Mouse (Mus musculus) embryonic facial prominence, embryonic 13.5 days (tissue): ENCODE data around the gene Nt5dc2. TPM values are rescaled to one million over a fixed set of nuclear protein-coding genes. Genes with fewer than 3 reads are reported as not detected.
A peak's percentile ranks its signal among the peaks of the same experiment; 100 is the strongest.

Experiments used
- ATAC-seq: fragments of 200-750 bp; cut with Nextera tagmentation; 2 replicates; pipeline ENCODE4 v1.8.0; 2017; ENCODE audit warnings: low read depth; ENCODE audit not compliant: insufficient number of reproducible peaks, insufficient read depth, low FRiP score, low TSS enrichment
- H3K27ac ChIP-seq: fragments of 300-500 bp; sonication (generic); 2 replicates; pipeline ENCODE4 v1.5.1; 2015; ENCODE audit warnings: moderate library complexity, mild to moderate bottlenecking, inconsistent platforms
- H3K27me3 ChIP-seq: fragments of 300-500 bp; sonication (generic); 2 replicates; pipeline ENCODE4 v1.6.1; 2015; ENCODE audit warnings: mild to moderate bottlenecking, inconsistent platforms
- H3K36me3 ChIP-seq: fragments of 300-500 bp; sonication (generic); 2 replicates; pipeline ENCODE4 v1.6.1; 2015; ENCODE audit warnings: mild to moderate bottlenecking, inconsistent platforms
- H3K4me1 ChIP-seq: fragments of 300-500 bp; sonication (generic); 2 replicates; pipeline ENCODE4 v1.6.1; 2015; ENCODE audit warnings: inconsistent platforms
- H3K4me2 ChIP-seq: fragments of 300-500 bp; sonication (generic); 2 replicates; pipeline ENCODE4 v1.6.1; 2015; ENCODE audit warnings: moderate library complexity, mild to moderate bottlenecking, inconsistent platforms
- H3K4me3 ChIP-seq: fragments of 300-500 bp; sonication (generic); 2 replicates; pipeline ENCODE4 v1.5.1; 2015; ENCODE audit warnings: mild to moderate bottlenecking, inconsistent platforms
- H3K9ac ChIP-seq: fragments of 300-500 bp; sonication (generic); 2 replicates; pipeline ENCODE4 v1.6.1; 2015; ENCODE audit warnings: mild to moderate bottlenecking, inconsistent platforms
- H3K9me3 ChIP-seq: fragments of 300-500 bp; sonication (generic); 2 replicates; pipeline ENCODE4 v1.6.1; 2016; ENCODE audit warnings: inconsistent platforms
- WGBS: fragments of 180-500 bp; shearing (Covaris S2); methylation state at CpG from one replicate; pipeline ENCODE4 v1.1.7; 2015; ENCODE audit warnings: mixed read lengths; 5-methylcytosine and 5-hydroxymethylcytosine counted together
- polyA plus RNA-seq: library from polyadenylated mRNA; unstranded; fragments of >200 nt; fragmentation: Nextera tagmentation; extraction: Ambion mirVana; gene quantifications from 2 replicates; pipeline ENCODE4 v1.2.1, GENCODE M21; 2015

Nt5dc2 gene
- 298 and 330 TPM in 2 replicates for polyA plus RNA-seq

- Histone ChIP-seq H3K4me1 (peaks cover 64% of the 10 kb centered on the region), H3K4me3 (peak within 1 kb of the TSS; percentile 96), H3K27ac (peak within 1 kb of the TSS; percentile 89), H3K36me3 (peaks cover 15% of the 10 kb centered on the region), H3K27me3 (no peaks in the 10 kb centered on the region), H3K9me3 (no peaks in the 10 kb centered on the region), H3K4me2 (peak within 1 kb of the TSS; percentile 84), H3K9ac (peak within 1 kb of the TSS; percentile 94)
- ATAC-seq: peak; percentile 72
- WGBS: 4% methylated on average over 53 of the region's 63 CpGs
Measured at GRCm38 (mm10) chr14:31130236-31131220, at the start of gene Nt5dc2. TSS of gene Nt5dc2 (plus strand) at chr14:31131053.

GRCm38 (mm10) chr14:31081147-31081546 lies 49.7 kb upstream of the Nt5dc2 start:
- Histone ChIP-seq H3K9ac (no peak overlapping the region), H3K4me3 (no peak overlapping the region), H3K27ac (no peak overlapping the region), H3K9me3 (no peaks in the 10 kb centered on the region), H3K36me3 (peaks cover 64% of the 10 kb centered on the region), H3K4me2 (no peak overlapping the region), H3K27me3 (no peaks in the 10 kb centered on the region), H3K4me1 (no peaks in the 10 kb centered on the region)
- ATAC-seq: no peak

GRCm38 (mm10) chr14:31087433-31087832 lies 43.4 kb upstream of the Nt5dc2 start:
- no peaks in the 10 kb centered on the region for H3K27me3 ChIP-seq
- H3K36me3 ChIP-seq: peaks cover 81% of the 10 kb centered on the region
- no peak for ATAC-seq
- 80% methylated on average over 6 of the region's 6 CpGs for WGBS
- H3K9ac ChIP-seq: no peak overlapping the region
- H3K4me2 ChIP-seq: no peak overlapping the region
- no peak overlapping the region for H3K4me3 ChIP-seq
- no peaks in the 10 kb centered on the region for H3K4me1 ChIP-seq
- H3K27ac ChIP-seq: no peak overlapping the region
- no peaks in the 10 kb centered on the region for H3K9me3 ChIP-seq

GRCm38 (mm10) chr14:31088515-31088914 lies 42.3 kb upstream of the Nt5dc2 start:
- Histone ChIP-seq H3K27ac (no peak overlapping the region), H3K36me3 (peaks cover 81% of the 10 kb centered on the region), H3K9ac (no peak overlapping the region), H3K4me1 (no peaks in the 10 kb centered on the region), H3K27me3 (no peaks in the 10 kb centered on the region), H3K9me3 (no peaks in the 10 kb centered on the region), H3K4me3 (no peak overlapping the region), H3K4me2 (no peak overlapping the region)
- 97% methylated on average over 2 of the region's 2 CpGs for WGBS
- ATAC-seq: no peak

- H3K36me3 ChIP-seq: peaks cover 90% of the 10 kb centered on the region
- WGBS: 93% methylated on average over 1 of the region's 1 CpGs
- ATAC-seq: no peak
Measured at GRCm38 (mm10) chr14:31089918-31090317, 40.9 kb upstream of the Nt5dc2 start.

GRCm38 (mm10) chr14:31105156-31105555 lies 25.7 kb upstream of the Nt5dc2 start:
- no peaks in the 10 kb centered on the region for H3K9me3 ChIP-seq

More at GRCm38 (mm10) chr14:31089918-31090317, 40.9 kb upstream of the Nt5dc2 start:
- Histone ChIP-seq H3K27ac (no peak overlapping the region), H3K27me3 (no peaks in the 10 kb centered on the region), H3K9ac (no peak overlapping the region), H3K9me3 (no peaks in the 10 kb centered on the region), H3K4me3 (no peak overlapping the region), H3K4me2 (no peak overlapping the region), H3K4me1 (no peaks in the 10 kb centered on the region)

GRCm38 (mm10) chr14:31110613-31111012 lies 20.2 kb upstream of the Nt5dc2 start:
- 84% methylated on average over 3 of the region's 3 CpGs for WGBS
- Histone ChIP-seq H3K36me3 (peaks cover 82% of the 10 kb centered on the region), H3K27me3 (no peaks in the 10 kb centered on the region), H3K4me3 (no peak overlapping the region), H3K4me2 (no peak overlapping the region), H3K27ac (no peak overlapping the region), H3K9ac (no peak overlapping the region), H3K9me3 (no peaks in the 10 kb centered on the region), H3K4me1 (no peaks in the 10 kb centered on the region)
- no peak for ATAC-seq

More at GRCm38 (mm10) chr14:31105156-31105555, 25.7 kb upstream of the Nt5dc2 start:
- H3K9ac ChIP-seq: no peak overlapping the region
- no peaks in the 10 kb centered on the region for H3K4me1 ChIP-seq
- no peak overlapping the region for H3K27ac ChIP-seq
- no peak for ATAC-seq
- H3K27me3 ChIP-seq: no peaks in the 10 kb centered on the region
- no peak overlapping the region for H3K4me3 ChIP-seq
- WGBS: 77% methylated on average over 2 of the region's 2 CpGs
- H3K4me2 ChIP-seq: no peak overlapping the region
- H3K36me3 ChIP-seq: peaks cover 72% of the 10 kb centered on the region

GRCm38 (mm10) chr14:31112187-31112586 lies 18.7 kb upstream of the Nt5dc2 start:
- Histone ChIP-seq H3K36me3 (peaks cover 82% of the 10 kb centered on the region), H3K9me3 (no peaks in the 10 kb centered on the region), H3K9ac (no peak overlapping the region), H3K27ac (no peak overlapping the region), H3K4me1 (no peaks in the 10 kb centered on the region), H3K4me2 (no peak overlapping the region), H3K4me3 (no peak overlapping the region), H3K27me3 (no peaks in the 10 kb centered on the region)
- 88% methylated on average over 5 of the region's 5 CpGs for WGBS
- ATAC-seq: no peak

- no peak for ATAC-seq
- H3K27ac ChIP-seq: no peak overlapping the region
- H3K9ac ChIP-seq: no peak overlapping the region
- H3K9me3 ChIP-seq: no peaks in the 10 kb centered on the region
- 78% methylated on average over 3 of the region's 3 CpGs for whole genome bisulfite sequencing
- no peaks in the 10 kb centered on the region for H3K4me1 ChIP-seq
- H3K4me3 ChIP-seq: no peak overlapping the region
- no peak overlapping the region for H3K4me2 ChIP-seq
- H3K36me3 ChIP-seq: peaks cover 80% of the 10 kb centered on the region
- no peaks in the 10 kb centered on the region for H3K27me3 ChIP-seq
Measured at GRCm38 (mm10) chr14:31114011-31114410, 16.8 kb upstream of the Nt5dc2 start.

GRCm38 (mm10) chr14:31115522-31115921 lies 15.3 kb upstream of the Nt5dc2 start:
- Histone ChIP-seq H3K27ac (no peak overlapping the region), H3K9ac (no peak overlapping the region), H3K9me3 (no peaks in the 10 kb centered on the region), H3K36me3 (peaks cover 75% of the 10 kb centered on the region), H3K27me3 (no peaks in the 10 kb centered on the region), H3K4me2 (no peak overlapping the region), H3K4me1 (no peaks in the 10 kb centered on the region), H3K4me3 (no peak overlapping the region)
- WGBS: 53% methylated on average over 2 of the region's 2 CpGs
- ATAC-seq: no peak

- Histone ChIP-seq H3K27ac (peak overlapping the region; percentile 81), H3K36me3 (peaks cover 14% of the 10 kb centered on the region), H3K9ac (peak overlapping the region; percentile 46), H3K4me1 (peaks cover 40% of the 10 kb centered on the region), H3K9me3 (no peaks in the 10 kb centered on the region), H3K4me2 (peak overlapping the region; percentile 46), H3K4me3 (no peak overlapping the region), H3K27me3 (no peaks in the 10 kb centered on the region)
- ATAC-seq: no peak
- 34% methylated on average over 9 of the region's 9 CpGs for whole genome bisulfite sequencing
Measured at GRCm38 (mm10) chr14:31125106-31126075, 5.5 kb upstream of the Nt5dc2 start.
